Mouse (Mus musculus) heart, embryonic 11.5 days (tissue): ENCODE measurements around the gene Eif2a. TPM values are rescaled to one million over a fixed set of nuclear protein-coding genes. Genes with fewer than 3 reads are reported as not detected.

Experiments used
- ATAC-seq: fragments of 200-750 bp; cut with Nextera tagmentation; replicated peaks from 2 replicates; pipeline ENCODE4 v1.8.0; 2017; ENCODE audit warnings: moderate library complexity; ENCODE audit not compliant: insufficient number of reproducible peaks, low FRiP score, low TSS enrichment
- H3K27ac ChIP-seq: fragments of 300-500 bp; sonication (generic); 2 replicates; pipeline ENCODE4 v1.5.1; 2014; ENCODE audit warnings: mild to moderate bottlenecking, low read depth, low read length
- H3K27me3 ChIP-seq: fragments of 300-500 bp; sonication (generic); 2 replicates; pipeline ENCODE4 v1.6.1; 2014; ENCODE audit warnings: mild to moderate bottlenecking, low read length, mixed read lengths; ENCODE audit not compliant: control insufficient read depth, insufficient read depth
- H3K36me3 ChIP-seq: fragments of 300-500 bp; sonication (generic); 2 replicates; pipeline ENCODE4 v1.6.1; 2014; ENCODE audit warnings: mild to moderate bottlenecking, low read length, moderate library complexity, mixed read lengths; ENCODE audit not compliant: control insufficient read depth, insufficient read depth
- H3K4me1 ChIP-seq: fragments of 300-500 bp; sonication (generic); 2 replicates; pipeline ENCODE4 v1.6.1; 2014; ENCODE audit warnings: low read length; ENCODE audit not compliant: control insufficient read depth, insufficient read depth
- H3K4me2 ChIP-seq: fragments of 300-500 bp; sonication (generic); 2 replicates; pipeline ENCODE4 v1.6.1; 2014; ENCODE audit warnings: mild to moderate bottlenecking, moderate library complexity
- H3K4me3 ChIP-seq: fragments of 300-500 bp; sonication (generic); 2 replicates; pipeline ENCODE4 v1.5.1; 2014; ENCODE audit warnings: low read depth, low read length
- H3K9ac ChIP-seq: fragments of 300-500 bp; sonication (generic); 2 replicates; pipeline ENCODE4 v1.6.1; 2014; ENCODE audit warnings: mild to moderate bottlenecking, low read depth, low read length, moderate library complexity
- H3K9me3 ChIP-seq: fragments of 300-500 bp; sonication (generic); replicated peaks from 2 replicates; pipeline ENCODE4 v1.6.1; 2016; ENCODE audit warnings: low read length; ENCODE audit not compliant: control insufficient read depth
- WGBS: fragments of 180-500 bp; shearing (Covaris S2); extraction: QIAGEN DNeasy Blood & Tissue Kit; methylation state at CpG from one replicate; pipeline ENCODE4 v1.1.7; 2014; ENCODE audit not compliant: insufficient replicate concordance; 5-methylcytosine and 5-hydroxymethylcytosine counted together
- polyA plus RNA-seq: library from polyadenylated mRNA; unstranded; fragments of >200 nt; fragmentation: Nextera tagmentation; extraction: Ambion mirVana; gene quantifications from 2 replicates; pipeline ENCODE4 v1.2.1, GENCODE M21; 2014

The Eif2a gene
- polyA plus RNA-seq, 1 experiment from 2014 or later = 44.0 TPM

DNA sequence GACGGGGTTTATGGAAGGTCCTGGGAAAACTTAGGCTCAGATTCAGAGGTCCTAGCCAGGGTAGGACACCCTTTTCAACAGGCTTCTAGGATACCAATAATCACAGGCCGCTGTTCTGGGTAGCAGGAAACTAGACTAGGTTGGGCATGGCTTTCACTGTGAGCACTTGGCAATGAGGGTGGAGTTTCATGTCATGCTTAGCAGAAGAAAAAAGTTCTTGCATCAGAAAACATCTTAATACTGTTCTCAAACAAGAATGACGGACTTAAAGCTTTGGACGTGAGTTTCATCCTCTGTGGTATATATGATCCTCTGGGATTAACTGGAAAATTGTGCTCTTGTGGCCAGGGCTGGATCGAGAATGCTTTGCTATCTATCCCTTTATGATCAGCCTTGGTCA lies 7.8 kb upstream of the Eif2a start:
- Histone ChIP-seq H3K4me3 (no peak overlapping the region), H3K4me2 (no peak overlapping the region), H3K27me3 (no peaks in the 10 kb centered on the region), H3K9ac (no peak overlapping the region), H3K4me1 (peaks cover 4% of the 10 kb centered on the region; the same call in 1 of the 2 replicates), H3K9me3 (no peaks in the 10 kb centered on the region), H3K36me3 (peaks cover 5% of the 10 kb centered on the region; the same call in 1 of the 2 replicates), H3K27ac (no peak overlapping the region)
- ATAC-seq = no peak
- 82% methylated on average over 5 of the region's 5 CpGs for WGBS

DNA sequence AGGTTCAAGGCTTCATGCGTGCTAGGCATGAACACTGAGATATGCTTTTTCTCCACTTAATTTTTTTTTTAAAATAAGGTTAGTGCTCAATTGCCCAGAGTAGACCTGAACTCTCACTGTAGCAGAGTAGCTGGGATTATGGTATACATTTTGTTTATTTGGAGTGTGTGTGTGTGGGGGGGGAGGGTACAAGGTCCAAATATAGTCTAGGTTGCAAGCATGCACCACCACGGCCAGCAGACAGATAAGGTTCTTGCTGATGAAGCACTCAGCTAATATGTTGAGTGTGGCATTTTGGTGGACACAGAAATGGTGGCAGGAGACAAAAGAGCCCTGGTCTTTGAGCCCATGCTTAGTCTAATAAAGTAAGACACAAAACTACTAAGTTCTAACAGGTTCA lies 6.7 kb upstream of the Eif2a start:
- WGBS = 60% methylated on average over 2 of the region's 2 CpGs
- peaks cover 4% of the 10 kb centered on the region; the same call in 1 of the 2 replicates for H3K4me1 ChIP-seq
- ATAC-seq = no peak
- no peak overlapping the region for H3K4me3 ChIP-seq
- no peaks in the 10 kb centered on the region for H3K27me3 ChIP-seq
- peaks cover 5% of the 10 kb centered on the region; the same call in 1 of the 2 replicates for H3K36me3 ChIP-seq
- no peak overlapping the region for H3K27ac ChIP-seq
- no peak overlapping the region for H3K4me2 ChIP-seq
- H3K9me3 ChIP-seq = no peaks in the 10 kb centered on the region
- H3K9ac ChIP-seq = no peak overlapping the region

- Histone ChIP-seq H3K4me2 (no peak overlapping the region), H3K9me3 (no peaks in the 10 kb centered on the region), H3K9ac (no peak overlapping the region), H3K4me3 (no peak overlapping the region), H3K27ac (no peak overlapping the region; the same call in 1 of the 2 replicates), H3K36me3 (peaks cover 5% of the 10 kb centered on the region; the same call in 1 of the 2 replicates), H3K4me1 (peaks cover 4% of the 10 kb centered on the region; the same call in 1 of the 2 replicates), H3K27me3 (no peaks in the 10 kb centered on the region)
- 65% methylated on average over 3 of the region's 3 CpGs for WGBS
- no peak for ATAC-seq
These were observed 6.1 kb upstream of the Eif2a start for GRCm38 (mm10) chr3:58519536-58519935.

DNA sequence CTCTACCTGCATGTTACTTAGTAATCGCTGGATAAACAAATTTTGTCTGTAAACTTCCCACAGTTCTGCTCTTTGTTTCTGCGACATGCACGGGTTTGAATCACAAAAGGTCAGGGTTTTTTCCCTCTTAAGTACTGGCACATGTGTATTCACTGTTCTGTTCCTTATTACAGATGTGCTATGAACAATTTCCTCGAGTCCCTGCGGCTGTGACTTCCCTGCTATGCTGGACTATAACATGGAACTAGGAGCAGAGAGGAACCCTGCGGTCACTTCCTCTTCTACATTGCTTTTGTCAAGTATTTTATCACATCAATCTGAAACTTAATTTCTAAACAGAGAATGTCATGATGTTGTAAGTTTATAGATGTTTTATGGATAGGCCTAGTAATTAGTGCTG lies 5.3 kb upstream of the Eif2a start:
- no peak overlapping the region for H3K4me3 ChIP-seq
- WGBS = 89% methylated on average over 6 of the region's 6 CpGs
- H3K27ac ChIP-seq = no peak overlapping the region
- no peaks in the 10 kb centered on the region for H3K9me3 ChIP-seq
- no peak for ATAC-seq
- H3K36me3 ChIP-seq = peaks cover 5% of the 10 kb centered on the region; the same call in 1 of the 2 replicates
- peaks cover 4% of the 10 kb centered on the region; the same call in 1 of the 2 replicates for H3K4me1 ChIP-seq
- H3K27me3 ChIP-seq = no peaks in the 10 kb centered on the region
- H3K4me2 ChIP-seq = no peak overlapping the region
- H3K9ac ChIP-seq = no peak overlapping the region

DNA sequence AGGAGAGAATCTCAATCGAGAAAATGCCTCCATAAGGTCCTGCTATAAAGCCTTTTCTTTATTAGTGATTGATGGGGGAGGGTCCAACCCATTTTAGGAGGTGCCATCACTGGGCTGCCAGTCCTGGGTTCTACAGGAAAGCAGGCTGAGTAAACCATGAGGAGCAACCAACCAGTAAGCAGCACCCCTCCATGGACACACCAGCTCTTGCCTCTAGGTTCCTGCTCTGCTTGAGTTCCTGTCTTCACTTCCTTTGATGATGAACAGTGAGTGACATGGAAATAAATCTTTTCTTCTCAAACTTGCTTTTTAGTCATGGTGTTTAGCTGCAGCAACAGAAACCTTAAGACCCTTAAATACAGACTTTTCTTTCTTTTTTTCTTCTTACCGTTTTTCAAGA lies 4.3 kb upstream of the Eif2a start:
- ATAC-seq = no peak
- Histone ChIP-seq H3K4me1 (peaks cover 4% of the 10 kb centered on the region; the same call in 1 of the 2 replicates), H3K4me3 (no peak overlapping the region), H3K9ac (no peak overlapping the region), H3K4me2 (no peak overlapping the region), H3K36me3 (peaks cover 5% of the 10 kb centered on the region; the same call in 1 of the 2 replicates), H3K27ac (no peak overlapping the region), H3K9me3 (no peaks in the 10 kb centered on the region), H3K27me3 (no peaks in the 10 kb centered on the region)
- WGBS = 76% methylated on average over 2 of the region's 2 CpGs

DNA sequence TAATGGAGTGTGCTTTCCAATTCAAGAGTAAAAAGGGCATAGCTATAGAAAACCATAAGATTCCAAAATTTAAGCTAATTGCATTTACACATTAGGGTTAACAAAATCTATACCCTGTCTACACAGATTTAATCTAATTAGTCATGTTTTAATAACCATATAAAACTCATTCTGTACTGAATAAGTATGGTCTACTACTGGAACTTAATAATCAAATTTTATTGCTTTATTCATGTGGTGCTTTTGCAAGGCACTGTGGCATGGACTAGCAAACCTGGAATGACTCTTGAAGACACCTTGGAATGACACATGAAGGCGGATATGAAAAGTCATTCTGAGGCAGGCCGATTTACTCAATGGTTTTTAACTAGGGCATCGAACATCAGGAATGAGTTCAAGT lies 2.2 kb upstream of the Eif2a start:
- H3K27ac ChIP-seq = no peak overlapping the region
- H3K27me3 ChIP-seq = no peaks in the 10 kb centered on the region
- H3K4me2 ChIP-seq = no peak overlapping the region
- H3K9ac ChIP-seq = no peak overlapping the region
- peaks cover 5% of the 10 kb centered on the region; the same call in 1 of the 2 replicates for H3K36me3 ChIP-seq
- H3K4me3 ChIP-seq = no peak overlapping the region
- peaks cover 7% of the 10 kb centered on the region; the same call in 1 of the 2 replicates for H3K4me1 ChIP-seq
- H3K9me3 ChIP-seq = no peaks in the 10 kb centered on the region
- no peak for ATAC-seq
- 96% methylated on average over 3 of the region's 3 CpGs for WGBS

DNA sequence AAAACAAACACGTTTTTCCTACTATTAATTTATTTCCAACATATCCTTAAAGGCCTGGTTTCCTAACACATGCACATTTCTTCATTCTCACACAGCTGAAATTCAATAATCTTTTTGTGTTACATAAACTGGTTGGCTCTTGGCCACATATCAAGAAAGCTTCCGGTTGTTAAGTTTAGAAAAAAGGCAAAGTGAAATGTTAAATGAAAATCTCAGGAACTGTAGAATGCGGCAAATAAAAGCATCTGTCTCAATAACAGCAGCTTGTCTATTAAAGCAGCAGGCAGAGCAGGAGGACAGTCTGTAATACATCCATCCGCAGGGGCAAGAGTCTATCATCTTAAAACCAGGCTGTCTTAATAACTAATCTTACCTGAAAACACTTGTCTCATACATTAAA lies 1.4 kb upstream of the Eif2a start:
- peak overlapping the region; percentile 99; the same call in 1 of the 2 replicates for H3K9ac ChIP-seq
- peaks cover 5% of the 10 kb centered on the region; the same call in 1 of the 2 replicates for H3K36me3 ChIP-seq
- H3K4me1 ChIP-seq = 0 out of 2 replicates have a peak, but pooled peaks cover 3% of the 10 kb centered on the region
- no peaks in the 10 kb centered on the region for H3K9me3 ChIP-seq
- H3K27ac ChIP-seq = no peak overlapping the region
- 65% methylated on average over 4 of the region's 4 CpGs for WGBS
- no peak for ATAC-seq
- peak overlapping the region; percentile 85 for H3K4me3 ChIP-seq
- peak overlapping the region; percentile 82 for H3K4me2 ChIP-seq
- no peaks in the 10 kb centered on the region for H3K27me3 ChIP-seq

GRCm38 (mm10) chr3:58525166-58525565 lies 455 bp upstream of the Eif2a start:
- H3K27me3 ChIP-seq = no peaks in the 10 kb centered on the region
- H3K9me3 ChIP-seq = no peaks in the 10 kb centered on the region
- under 1% methylated on average over 40 of the region's 40 CpGs for WGBS
- H3K4me2 ChIP-seq = peak overlapping the region; percentile 82
- H3K27ac ChIP-seq = peak overlapping the region; percentile 92
- H3K9ac ChIP-seq = peak overlapping the region; percentile 99
- peak; percentile 69 for ATAC-seq
- 0 out of 2 replicates have a peak, but pooled peaks cover 3% of the 10 kb centered on the region for H3K4me1 ChIP-seq
- H3K36me3 ChIP-seq = peaks cover 5% of the 10 kb centered on the region; the same call in 1 of the 2 replicates
- H3K4me3 ChIP-seq = peak overlapping the region; percentile 85

- no peak for ATAC-seq
- 8% methylated on average over 4 of the region's 4 CpGs for WGBS
- Histone ChIP-seq H3K4me1 (0 out of 2 replicates have a peak, but pooled peaks cover 3% of the 10 kb centered on the region), H3K9ac (peak overlapping the region; percentile 99), H3K27me3 (no peaks in the 10 kb centered on the region), H3K27ac (no peak overlapping the region), H3K9me3 (no peaks in the 10 kb centered on the region), H3K36me3 (peaks cover 3% of the 10 kb centered on the region; the same call in 1 of the 2 replicates), H3K4me3 (peak overlapping the region; percentile 85), H3K4me2 (peak overlapping the region; percentile 70)
These were observed 752 bp downstream of the Eif2a start for GRCm38 (mm10) chr3:58526408-58526737.
